ENCODE assay signal across 8 mouse cellular contexts in the genomic region with DNA sequence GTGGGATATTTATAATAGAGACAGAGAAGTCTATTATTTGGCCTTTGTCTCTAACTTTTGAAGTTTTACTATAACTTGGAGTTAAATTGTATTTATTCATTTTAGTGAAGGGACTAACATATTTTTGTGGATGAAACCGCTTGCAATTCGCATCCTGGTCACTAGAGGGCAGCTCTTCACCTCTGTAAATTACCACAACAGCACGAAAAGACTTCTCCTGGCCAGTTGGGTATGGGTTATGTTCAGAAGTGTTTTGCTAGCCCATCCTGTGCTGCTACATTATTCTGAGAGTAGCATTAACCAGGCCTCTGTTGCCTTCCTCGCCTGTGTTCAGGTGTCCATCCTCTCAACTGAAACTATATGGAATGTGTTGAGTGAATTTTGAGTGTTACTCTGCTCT.
DNase-seq lines count a peak whose midpoint lies in the region; ATAC-seq and TF ChIP-seq lines count a peak whose summit lies in the region.

No protein-coding gene starts in this region.

- no peaks in the 10 kb centered on the region for H3K4me1 ChIP-seq in hindbrain, embryonic 13.5 days (replicated peaks)
- no peaks in the 10 kb centered on the region for H3K4me1 ChIP-seq in midbrain, embryonic 14.5 days (ENCODE audit: control insufficient read depth, insufficient read depth, low read length)
- H3K4me1 ChIP-seq in thymus, adult 2 months (replicated peaks; ENCODE audit: control insufficient read depth, insufficient read depth, low read length) = no peaks in the 10 kb centered on the region

- 0 out of 2 replicates have a peak, but pooled peaks have one; percentile 58 for ATAC-seq in erythroid progenitor cell, adult 5-6 weeks (replicated peaks; ENCODE audit: low FRiP score, poor library complexity, severe bottlenecking)
- ATAC-seq in hindbrain, embryonic 13.5 days (ENCODE audit: low FRiP score) = peak; percentile 68; the same call in 1 of the 2 replicates
- no peak for ATAC-seq in midbrain, embryonic 14.5 days (ENCODE audit: low FRiP score, low TSS enrichment)

- H3K36me3 ChIP-seq in hindbrain, embryonic 13.5 days = peaks cover 11% of the 10 kb centered on the region
- no peaks in the 10 kb centered on the region for H3K36me3 ChIP-seq in midbrain, embryonic 14.5 days (ENCODE audit: control insufficient read depth, insufficient read depth, low read length)
- no peaks in the 10 kb centered on the region for H3K36me3 ChIP-seq in thymus, adult 2 months (ENCODE audit: control insufficient read depth, insufficient read depth, low read length)

- H3K9ac ChIP-seq in hindbrain, embryonic 13.5 days = no peak overlapping the region
- H3K9ac ChIP-seq in midbrain, embryonic 14.5 days (replicated peaks; ENCODE audit: low read length) = no peak overlapping the region

- H3K27me3 ChIP-seq in hindbrain, embryonic 13.5 days = no peaks in the 10 kb centered on the region
- H3K27me3 ChIP-seq in midbrain, embryonic 14.5 days (ENCODE audit: control insufficient read depth, insufficient read depth, low read length) = no peaks in the 10 kb centered on the region
- H3K27me3 ChIP-seq in thymus, adult 2 months (ENCODE audit: control insufficient read depth, insufficient read depth, low read length) = no peaks in the 10 kb centered on the region

- no peak for TF ChIP-seq POLR2A in thymus, adult 2 months (IDR thresholded peaks at IDR 0.05; ENCODE audit: control insufficient read depth, extremely low read depth, insufficient read depth, low read length, poor library complexity)

- no peak overlapping the region for H3K4me3 ChIP-seq in hindbrain, embryonic 13.5 days
- H3K4me3 ChIP-seq in midbrain, embryonic 14.5 days (replicated peaks; ENCODE audit: low read depth, low read length) = no peak overlapping the region
- H3K4me3 ChIP-seq in thymus, adult 2 months (ENCODE audit: control insufficient read depth, insufficient read depth, low read length) = no peak overlapping the region

- no peak for TF ChIP-seq CTCF in thymus, adult 2 months (IDR thresholded peaks at IDR 0.05; ENCODE audit: borderline replicate concordance, control insufficient read depth, extremely low read depth, insufficient read depth, low read length, poor library complexity)

- 15% methylated on average over 4 of the region's 4 CpGs for WGBS in hindbrain, embryonic 13.5 days
- WGBS in midbrain, embryonic 14.5 days = 12% methylated on average over 4 of the region's 4 CpGs
- WGBS in thymus, adult 2 months = 7% methylated on average over 4 of the region's 4 CpGs

- no peaks in the 10 kb centered on the region for H3K9me3 ChIP-seq in hindbrain, embryonic 13.5 days
- no peaks in the 10 kb centered on the region for H3K9me3 ChIP-seq in midbrain, embryonic 14.5 days (ENCODE audit: control insufficient read depth, low read length)

- H3K4me2 ChIP-seq in hindbrain, embryonic 13.5 days = no peak overlapping the region
- H3K4me2 ChIP-seq in midbrain, embryonic 14.5 days (ENCODE audit: low read length) = no peak overlapping the region

- peak; percentile 15 for DNase-seq in ovary, postnatal 10 days (ENCODE audit: low spot score)
- no peak for DNase-seq in ovary, adult 18-20 months (ENCODE audit: low spot score)
- peak; percentile 8 for DNase-seq in brain, embryonic 18.5 days (ENCODE audit: low read depth, low spot score)
- peak; percentile 74 to 75 for DNase-seq in left cerebral cortex, adult 18-20 months (ENCODE audit: low spot score in 2 of 2)
- DNase-seq in midbrain, embryonic 14.5 days = peak; percentile 86
- DNase-seq in thymus, adult 2 months = peak; percentile 26

- H3K27ac ChIP-seq in hindbrain, embryonic 13.5 days = no peak overlapping the region
- no peak overlapping the region for H3K27ac ChIP-seq in midbrain, embryonic 14.5 days (replicated peaks; ENCODE audit: low read depth, low read length)
- H3K27ac ChIP-seq in thymus, adult 2 months (ENCODE audit: control insufficient read depth, insufficient read depth, low read length) = no peak overlapping the region
